Mouse (Mus musculus): Measurements from ENCODE around the gene Cks1b. TPM values are rescaled to one million over a fixed set of nuclear protein-coding genes. Genes with fewer than 3 reads are reported as not detected.

Gene Cks1b
- total RNA-seq, 2 experiments from 2014 or later: 9.6 to 14.4 TPM

DNA sequence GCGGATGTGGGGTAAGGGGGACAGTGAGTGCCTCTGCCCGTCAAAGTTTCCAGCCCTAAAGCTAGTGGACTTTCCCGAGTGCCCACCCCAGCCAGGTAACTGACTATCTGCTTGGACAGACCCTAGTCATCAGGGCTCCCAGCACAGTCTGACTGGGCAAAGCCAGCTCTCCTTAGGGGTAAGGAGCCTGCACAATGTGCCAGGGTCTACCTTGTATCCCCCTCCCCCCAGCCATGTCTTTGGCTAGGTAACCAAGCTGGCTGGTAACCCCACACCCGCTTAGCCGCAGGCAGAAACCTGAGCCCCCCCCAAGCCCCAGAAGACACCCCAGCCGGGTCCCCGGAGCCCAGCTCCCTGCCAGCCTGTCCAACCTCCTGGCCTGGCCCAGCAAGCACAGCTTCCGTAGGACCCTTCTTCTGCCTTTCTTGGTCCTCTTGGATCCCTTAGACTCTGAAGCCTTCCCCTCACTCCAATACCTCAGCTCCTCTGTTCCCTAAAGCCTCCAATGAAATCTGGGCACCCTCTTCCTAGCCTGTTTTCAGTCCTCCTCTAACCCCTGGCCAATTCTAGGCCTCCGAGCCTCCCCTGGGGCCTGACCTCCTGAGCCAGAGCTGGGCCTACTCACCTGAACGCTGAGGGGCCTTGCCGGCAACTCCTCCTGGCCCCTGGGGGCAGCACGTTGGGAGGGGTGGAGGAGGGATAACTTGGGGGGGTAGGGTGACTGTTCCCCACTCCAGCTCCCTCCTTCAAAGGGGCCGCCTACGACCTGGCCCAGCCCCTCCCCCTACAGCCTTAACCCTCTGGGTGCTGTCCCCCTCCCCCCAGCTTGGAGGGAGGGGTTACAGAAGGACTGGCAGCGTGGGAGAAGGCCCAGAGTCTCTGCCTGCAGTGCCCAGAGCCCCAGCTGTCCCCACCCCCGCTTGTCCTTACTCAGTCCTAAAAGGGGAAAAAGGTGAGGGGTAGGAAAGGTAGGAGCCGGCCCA is 31.5 kb downstream of the Cks1b start:
- intact Hi-C loops (cut with DNase I; ENCODE audit: low total_unique reads): no loop called here
- peak; percentile 47 for DNase-seq

DNA sequence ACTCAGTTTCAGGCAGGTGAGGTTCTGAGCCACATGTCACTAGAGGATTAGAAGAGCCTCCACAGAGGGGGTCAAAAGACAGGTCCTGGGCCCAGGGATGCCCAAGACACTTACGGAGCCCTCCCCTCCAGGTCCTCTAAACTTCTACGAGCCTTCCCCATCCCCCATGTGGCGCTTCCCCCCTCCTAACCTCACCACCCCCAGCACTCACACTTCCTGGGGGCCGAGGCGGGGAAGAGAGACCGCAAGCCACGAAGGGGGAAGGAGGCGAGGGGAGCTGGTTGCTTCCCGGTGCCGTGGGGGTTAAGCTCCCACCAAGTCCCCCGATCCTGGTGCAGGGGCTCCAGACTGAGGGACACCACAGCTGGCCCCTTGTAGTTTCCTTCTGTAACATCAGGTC is 32.7 kb downstream of the Cks1b start:
- intact Hi-C loops (cut with DNase I; ENCODE audit: low total_unique reads): no loop called here
- no peak for DNase-seq

DNA sequence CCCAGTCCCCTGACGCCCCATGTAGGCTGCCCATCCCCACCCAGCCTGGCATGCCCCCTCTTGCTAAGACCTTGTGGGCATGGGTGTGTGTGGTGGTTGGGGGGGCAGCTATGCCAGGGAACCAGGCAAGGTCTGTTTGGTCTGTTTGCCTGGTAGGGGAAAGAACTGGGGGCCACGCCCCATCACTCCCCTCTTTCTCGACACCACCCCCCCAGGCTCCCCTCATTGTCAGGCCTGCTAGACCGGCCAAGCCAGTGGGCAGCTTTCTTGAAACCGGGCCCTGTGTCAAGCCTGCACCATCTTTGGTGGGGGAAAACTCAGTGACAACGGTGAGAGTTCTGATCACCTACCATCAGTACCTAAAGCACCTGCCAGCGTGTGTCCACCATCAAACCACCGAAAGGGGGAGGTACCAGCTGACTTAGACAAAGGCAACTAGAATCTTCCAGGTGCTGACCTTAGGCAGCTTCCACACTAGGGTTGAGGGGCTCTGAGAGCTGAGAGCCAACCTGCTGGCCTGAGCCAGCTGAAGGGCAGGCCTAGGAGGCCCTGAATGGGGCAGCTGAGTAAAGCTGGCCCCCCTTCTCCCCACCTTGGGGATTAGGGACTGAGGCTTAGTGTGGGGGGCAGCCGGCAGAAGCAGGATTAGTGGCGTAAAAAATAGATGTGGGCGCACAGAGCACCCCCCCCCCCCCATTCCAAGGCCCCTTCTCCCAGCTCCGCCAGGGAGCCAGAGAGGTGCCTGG is 33.7 kb downstream of the Cks1b start:
- intact Hi-C loops (cut with DNase I; ENCODE audit: low total_unique reads): no loop called here
- DNase-seq: no peak

GRCm38 (mm10) chr3:89383651-89384255 is 34.4 kb downstream of the Cks1b start:
- DNase-seq: no peak
- intact Hi-C loops (cut with DNase I; ENCODE audit: low total_unique reads): no loop called here

- intact Hi-C loops (cut with DNase I; ENCODE audit: low total_unique reads): no loop called here
- DNase-seq: no peak
Measured at GRCm38 (mm10) chr3:89382950-89383349, 35.2 kb downstream of the Cks1b start.

DNA sequence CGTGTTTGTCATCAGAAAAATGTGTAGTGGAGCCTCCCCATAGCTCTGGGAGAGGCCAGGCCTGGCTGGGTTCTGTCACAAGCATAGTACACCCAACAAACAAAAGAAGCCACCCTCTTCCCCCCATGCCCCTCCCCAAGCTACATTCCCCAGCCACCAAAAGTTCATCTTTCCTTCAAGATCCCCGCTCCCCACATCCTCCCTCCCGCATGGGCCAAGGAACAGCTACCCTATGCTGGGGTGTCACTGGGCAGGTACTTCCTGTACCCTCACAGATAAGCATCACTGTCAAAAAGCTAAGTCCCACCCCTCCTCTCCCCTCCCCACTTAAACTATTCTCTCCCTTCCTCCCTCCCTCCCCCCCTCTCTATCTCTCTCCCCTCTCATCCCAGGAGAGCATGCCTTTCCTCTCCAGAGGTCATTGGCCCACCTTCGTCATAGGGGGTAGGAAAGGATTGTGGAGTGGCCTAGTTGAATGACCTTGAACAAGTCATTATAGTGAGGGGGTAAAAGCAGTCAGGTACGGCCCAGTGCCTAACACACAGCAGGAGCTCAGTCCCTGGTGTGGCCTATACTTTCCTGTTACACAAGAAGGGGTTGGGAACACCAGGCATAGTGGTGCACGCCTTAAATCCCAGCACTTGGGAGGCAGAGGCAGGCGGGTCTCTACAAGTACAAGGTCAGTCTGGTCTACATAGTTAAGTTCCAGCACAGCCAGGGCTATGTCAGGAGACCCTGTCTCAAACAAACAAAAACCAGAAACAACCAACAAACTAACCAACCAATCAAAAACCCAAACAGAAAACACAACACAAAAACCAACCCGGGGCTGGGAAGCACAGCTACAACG is 35.9 kb downstream of the Cks1b start:
- no peak for DNase-seq
- intact Hi-C loops (cut with DNase I; ENCODE audit: low total_unique reads): no loop called here

DNA sequence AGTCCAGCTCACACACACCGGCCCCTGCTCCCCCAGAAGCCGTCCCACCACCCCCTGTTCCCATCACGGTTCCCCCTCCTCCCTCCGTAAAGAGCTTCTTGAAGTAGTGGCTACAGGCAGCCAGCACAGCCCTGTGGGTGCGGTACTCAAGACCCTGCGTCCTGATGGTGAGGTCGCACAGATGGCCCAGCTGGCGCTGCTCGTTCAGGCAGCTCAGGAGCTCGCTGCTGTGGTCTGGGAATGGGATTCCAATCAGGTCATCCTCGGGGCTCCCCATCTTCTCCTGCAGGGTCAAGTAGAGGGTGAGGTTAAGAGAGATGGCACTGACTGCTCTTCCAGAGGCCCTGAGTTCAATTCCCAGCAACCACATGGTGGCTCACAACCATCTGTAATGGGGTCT is 37.0 kb downstream of the Cks1b start:
- no peak for DNase-seq
- intact Hi-C loops (cut with DNase I; ENCODE audit: low total_unique reads): no loop called here

- intact Hi-C loops (cut with DNase I; ENCODE audit: low total_unique reads): no loop called here
- no peak for DNase-seq
Measured at GRCm38 (mm10) chr3:89380711-89381110, 37.5 kb downstream of the Cks1b start.

DNA sequence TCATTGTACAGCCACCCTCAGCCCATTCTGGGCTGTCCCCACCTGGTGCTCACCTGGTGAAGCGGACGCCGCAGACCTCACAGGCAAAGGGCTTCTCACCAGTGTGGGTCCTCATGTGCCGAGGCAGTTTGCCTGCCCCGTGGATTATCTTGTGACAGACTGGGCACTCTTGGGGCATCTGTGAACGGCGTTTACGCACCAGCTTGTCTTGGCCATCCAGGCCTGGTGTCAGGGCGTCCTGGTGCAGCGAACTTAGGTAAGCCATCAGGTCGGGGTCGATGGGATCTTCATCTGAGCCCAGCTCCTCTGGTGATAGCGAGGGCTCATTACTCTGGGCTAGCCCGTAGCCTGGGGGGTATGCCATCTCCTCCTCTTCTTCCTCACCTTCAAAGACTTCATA is 37.9 kb downstream of the Cks1b start:
- intact Hi-C loops (cut with DNase I; ENCODE audit: low total_unique reads): no loop called here
- DNase-seq: no peak

- no peak for DNase-seq
- intact Hi-C loops (cut with DNase I; ENCODE audit: low total_unique reads): loop anchor here (10.0 kb wide), 1 partner anchor 105 kb away; no protein-coding TSS in a partner anchor
Measured at GRCm38 (mm10) chr3:89379388-89380131, 38.6 kb downstream of the Cks1b start.

DNA sequence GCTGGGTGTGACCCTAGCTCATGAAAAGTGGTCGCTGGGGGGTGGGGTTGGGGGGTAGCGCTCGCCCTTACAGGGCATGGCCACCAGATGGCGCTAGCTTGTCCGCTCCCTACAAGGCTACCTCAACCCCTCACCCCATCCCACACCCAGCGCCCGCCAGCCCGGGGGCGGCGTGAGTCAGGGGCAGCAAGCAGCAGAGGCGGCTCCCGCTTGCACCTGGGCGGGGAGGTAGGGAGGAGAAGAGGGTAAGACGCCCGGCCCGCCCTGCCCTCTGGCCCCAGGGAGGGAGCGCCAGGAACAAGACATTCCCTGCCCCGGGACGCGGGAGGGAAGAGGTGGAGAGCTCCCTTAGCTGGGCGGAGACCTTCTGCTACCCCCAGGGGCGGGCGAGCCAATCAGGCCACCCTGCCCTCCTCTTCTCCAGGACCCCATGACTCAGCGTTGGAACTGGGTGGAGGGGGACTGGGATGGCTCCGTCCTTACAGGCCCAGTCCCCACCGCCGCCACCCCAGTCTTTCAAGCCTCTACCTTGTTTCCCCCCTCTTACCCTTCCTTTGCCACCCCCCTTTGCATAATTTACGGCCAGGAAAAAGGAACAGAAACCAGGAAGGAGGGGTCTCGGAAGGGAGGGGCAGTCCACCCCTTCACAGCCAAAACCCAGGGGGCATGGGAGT is 39.7 kb downstream of the Cks1b start:
- intact Hi-C loops (cut with DNase I; ENCODE audit: low total_unique reads): loop anchor here (10.0 kb wide), 1 partner anchor 106 kb away; no protein-coding TSS in a partner anchor

DNA sequence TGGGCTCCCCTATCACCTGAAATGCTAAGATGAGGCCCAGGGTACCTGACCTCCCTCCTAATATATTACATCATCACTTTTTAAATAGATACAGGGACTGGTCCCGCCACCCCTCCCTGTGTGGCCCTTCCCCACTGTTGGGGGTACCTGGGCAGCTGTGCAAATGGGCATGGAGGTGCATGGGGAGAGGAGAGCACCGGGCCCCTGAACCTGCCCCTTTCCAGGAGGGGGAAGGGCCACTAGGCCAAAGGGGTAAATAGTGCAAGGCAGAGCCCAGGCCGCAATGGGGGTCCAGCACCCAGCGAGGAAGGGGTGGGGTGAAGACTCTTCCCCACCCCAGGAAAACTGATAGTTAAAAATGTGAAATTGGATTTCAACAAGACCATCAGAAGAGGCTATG is 40.4 kb downstream of the Cks1b start:
- intact Hi-C loops (cut with DNase I; ENCODE audit: low total_unique reads): loop anchor here (10.0 kb wide), 1 partner anchor 107 kb away; no protein-coding TSS in a partner anchor

More for the DNA sequence above, 39.7 kb downstream of the Cks1b start:
- peak; percentile 78 for DNase-seq

DNA sequence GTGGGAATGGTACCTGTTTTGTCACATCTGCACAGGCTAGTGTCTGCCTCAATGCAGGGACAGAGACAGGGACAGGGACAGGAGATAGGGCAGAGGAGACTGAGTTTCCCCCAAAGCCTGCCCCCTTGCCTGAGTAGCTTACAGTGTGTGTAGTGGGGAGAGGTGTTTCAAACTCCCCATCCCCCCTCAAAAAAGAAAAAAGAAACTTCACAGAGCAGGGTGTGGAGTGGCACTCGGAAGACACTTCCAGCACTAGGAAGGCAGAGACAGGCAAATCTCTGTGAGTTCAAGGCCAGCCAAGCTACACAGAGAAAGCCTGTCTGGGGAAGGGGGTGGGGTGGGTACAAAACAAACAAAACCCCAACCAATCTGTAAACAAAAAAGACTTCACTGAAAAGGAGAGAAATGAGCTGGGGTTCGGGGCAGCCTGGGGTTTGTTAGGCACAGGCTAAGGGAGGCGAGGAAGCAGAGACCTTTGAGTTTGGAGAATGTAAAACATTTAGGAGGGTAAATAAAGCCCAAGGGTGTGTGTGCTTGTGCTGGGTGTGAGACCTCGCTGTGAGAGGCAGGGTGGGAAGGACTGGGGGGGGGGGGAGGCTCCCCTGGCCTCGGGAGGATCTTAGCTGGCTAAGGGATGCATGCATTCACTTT is 44.5 kb downstream of the Cks1b start:
- intact Hi-C loops (cut with DNase I; ENCODE audit: low total_unique reads): loop anchor here (10.0 kb wide), 1 partner anchor 111 kb away; no protein-coding TSS in a partner anchor
- no peak for DNase-seq

More for the DNA sequence above, 40.4 kb downstream of the Cks1b start:
- no peak for DNase-seq

DNA sequence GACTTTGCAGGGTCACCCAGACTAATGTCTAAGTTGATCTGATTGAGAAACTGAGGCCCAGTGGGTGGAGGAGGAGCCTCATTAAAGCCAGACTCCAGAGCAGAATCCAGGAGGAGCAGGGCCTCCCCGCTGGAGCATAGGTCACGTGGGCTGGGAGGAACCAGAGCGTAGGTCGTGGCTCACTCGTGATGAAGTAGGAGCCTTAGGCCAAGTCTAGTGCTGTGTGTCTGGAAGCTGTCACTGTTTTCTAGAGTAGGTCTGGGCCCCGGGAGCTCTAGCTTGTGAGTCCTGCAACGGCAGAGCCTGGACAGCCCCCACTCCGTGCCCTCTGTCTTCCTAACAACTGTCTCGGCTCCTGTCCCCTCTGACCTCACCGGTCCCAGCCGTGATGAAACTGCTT is 50.8 kb downstream of the Cks1b start:
- intact Hi-C loops (cut with DNase I; ENCODE audit: low total_unique reads): no loop called here
- no peak for DNase-seq

DNA sequence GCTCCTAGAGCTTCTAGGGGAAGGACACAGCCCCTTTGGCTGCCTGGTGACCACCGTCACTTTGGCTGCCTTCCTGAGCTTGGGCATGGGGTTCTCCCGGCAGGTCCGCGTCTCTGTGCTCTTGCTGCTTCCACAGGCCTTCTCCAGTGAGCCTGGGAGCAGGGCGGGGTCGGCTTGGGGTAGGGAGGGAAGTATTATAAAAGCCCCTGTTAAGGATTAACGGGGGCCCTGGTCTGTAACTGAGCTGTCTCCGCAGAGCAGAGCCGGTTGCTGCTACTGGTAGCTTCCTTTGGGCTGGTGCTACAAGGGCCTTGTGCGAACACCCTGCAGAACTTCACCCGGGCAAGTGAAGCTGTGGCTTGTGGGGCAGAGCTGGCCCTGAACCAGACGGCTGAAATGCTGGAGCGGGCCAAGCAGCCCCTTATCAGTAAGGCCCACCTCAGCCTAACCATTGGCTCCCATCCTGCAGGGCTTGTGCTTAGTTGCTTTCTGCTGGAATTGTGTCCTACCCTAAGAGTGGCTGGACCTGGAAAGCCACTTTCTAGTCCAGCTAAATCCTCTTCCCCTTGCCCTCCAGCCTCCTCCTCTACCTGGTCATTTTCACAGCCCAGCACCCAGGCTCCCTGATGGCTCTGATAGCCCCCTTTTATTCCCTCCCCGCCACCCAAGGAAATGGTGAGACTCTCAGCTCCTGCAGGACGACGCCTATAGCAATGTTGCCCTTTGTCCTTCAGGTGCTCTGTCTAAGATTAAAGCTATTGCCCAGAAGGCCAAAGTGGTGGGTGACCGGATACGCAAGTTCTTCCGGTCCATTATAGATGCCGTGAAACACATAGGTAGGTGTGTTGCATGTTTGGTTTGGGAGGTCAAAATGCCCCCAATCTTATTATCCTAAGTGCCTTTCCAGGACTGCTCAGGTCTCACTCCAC is 52.4 kb downstream of the Cks1b start:
- intact Hi-C loops (cut with DNase I; ENCODE audit: low total_unique reads): no loop called here
- no peak for DNase-seq
